Mouse (Mus musculus) liver, embryonic 15.5 days (tissue): ENCODE measurements around the gene Slc5a4b. TPM values are rescaled to one million over a fixed set of nuclear protein-coding genes. Genes with fewer than 3 reads are reported as not detected.
"Not testable (repeated sequence)": the region's sequence is repeated elsewhere in the genome, so short reads cannot be mapped to it uniquely, and the experiment has no call there.

Experiments
- ATAC-seq: fragments of 200-750 bp; cut with Nextera tagmentation; 2 replicates; pipeline ENCODE4 v1.8.0; 2017; ENCODE audit warnings: moderate number of reproducible peaks, mild to moderate bottlenecking, moderate library complexity; ENCODE audit not compliant: insufficient read depth
- H3K27ac ChIP-seq: fragments of 300-500 bp; sonication (generic); replicated peaks from 2 replicates; pipeline ENCODE4 v1.5.1; 2015; ENCODE audit warnings: mild to moderate bottlenecking, inconsistent platforms
- H3K27me3 ChIP-seq: fragments of 300-500 bp; sonication (generic); 2 replicates; pipeline ENCODE4 v1.6.1; 2015; ENCODE audit warnings: mild to moderate bottlenecking, inconsistent platforms
- H3K36me3 ChIP-seq: fragments of 300-500 bp; sonication (generic); replicated peaks from 2 replicates; pipeline ENCODE4 v1.6.1; 2015; ENCODE audit warnings: moderate library complexity, mild to moderate bottlenecking, inconsistent platforms
- H3K4me1 ChIP-seq: fragments of 300-500 bp; sonication (generic); replicated peaks from 2 replicates; pipeline ENCODE4 v1.6.1; 2015; ENCODE audit warnings: inconsistent platforms
- H3K4me2 ChIP-seq: fragments of 300-500 bp; sonication (generic); 2 replicates; pipeline ENCODE4 v1.6.1; 2015; ENCODE audit warnings: moderate library complexity, mild to moderate bottlenecking, inconsistent platforms
- H3K4me3 ChIP-seq: fragments of 300-500 bp; sonication (generic); replicated peaks from 2 replicates; pipeline ENCODE4 v1.5.1; 2015; ENCODE audit warnings: mild to moderate bottlenecking, inconsistent platforms
- H3K9ac ChIP-seq: fragments of 300-500 bp; sonication (generic); 2 replicates; pipeline ENCODE4 v1.6.1; 2015; ENCODE audit warnings: moderate library complexity, mild to moderate bottlenecking, inconsistent platforms
- H3K9me3 ChIP-seq: fragments of 300-500 bp; sonication (generic); replicated peaks from 2 replicates; pipeline ENCODE4 v1.6.1; 2016; ENCODE audit warnings: inconsistent platforms
- WGBS: fragments of 180-500 bp; shearing (Covaris S2); methylation state at CpG from one replicate; pipeline ENCODE4 v1.1.7; 2015; ENCODE audit warnings: mixed read lengths; ENCODE audit not compliant: insufficient replicate concordance; 5-methylcytosine and 5-hydroxymethylcytosine counted together
- polyA plus RNA-seq: library from polyadenylated mRNA; unstranded; fragments of >200 nt; fragmentation: Nextera tagmentation; extraction: Ambion mirVana; gene quantifications from 2 replicates; pipeline ENCODE4 v1.2.1, GENCODE M21; 2015

Slc5a4b gene
- polyA plus RNA-seq, 1 experiment from 2014 or later, result 0.20 TPM

- H3K4me2 ChIP-seq, result no peak overlapping the region
- no peaks in the 10 kb centered on the region for H3K9me3 ChIP-seq
- no peaks in the 10 kb centered on the region for H3K4me1 ChIP-seq
- 51% methylated on average over 9 of the region's 9 CpGs for WGBS
- ATAC-seq, result no peak
- H3K9ac ChIP-seq, result no peak overlapping the region
- no peak overlapping the region for H3K4me3 ChIP-seq
- no peaks in the 10 kb centered on the region for H3K36me3 ChIP-seq
- H3K27me3 ChIP-seq, result no peaks in the 10 kb centered on the region
- H3K27ac ChIP-seq, result no peak overlapping the region
These were observed 13.4 kb downstream of the Slc5a4b start for GRCm38 (mm10) chr10:76097368-76097767.

GRCm38 (mm10) chr10:76096580-76096979 lies 14.2 kb downstream of the Slc5a4b start:
- no peak overlapping the region for H3K4me3 ChIP-seq
- no peak overlapping the region for H3K4me2 ChIP-seq
- ATAC-seq, result no peak
- no peaks in the 10 kb centered on the region for H3K4me1 ChIP-seq
- H3K9me3 ChIP-seq, result no peaks in the 10 kb centered on the region
- no peak overlapping the region for H3K9ac ChIP-seq
- WGBS, result 60% methylated on average over 8 of the region's 8 CpGs
- H3K27ac ChIP-seq, result no peak overlapping the region
- H3K27me3 ChIP-seq, result no peaks in the 10 kb centered on the region
- no peaks in the 10 kb centered on the region for H3K36me3 ChIP-seq

- not testable (repeated sequence) for H3K27me3 ChIP-seq, H3K9ac ChIP-seq, H3K36me3 ChIP-seq, H3K4me1 ChIP-seq, H3K27ac ChIP-seq, ATAC-seq, H3K4me3 ChIP-seq, H3K9me3 ChIP-seq, H3K4me2 ChIP-seq
- 69% methylated on average over 2 of the region's 2 CpGs for WGBS
These were observed 33.8 kb downstream of the Slc5a4b start for GRCm38 (mm10) chr10:76077008-76077407.

GRCm38 (mm10) chr10:76072080-76072479 lies 38.7 kb downstream of the Slc5a4b start:
- H3K36me3 ChIP-seq, ATAC-seq, H3K9ac ChIP-seq, H3K4me3 ChIP-seq, H3K4me1 ChIP-seq, H3K4me2 ChIP-seq, H3K27ac ChIP-seq, H3K9me3 ChIP-seq, H3K27me3 ChIP-seq: not testable (repeated sequence)
- 74% methylated on average over 5 of the region's 5 CpGs for WGBS

DNA sequence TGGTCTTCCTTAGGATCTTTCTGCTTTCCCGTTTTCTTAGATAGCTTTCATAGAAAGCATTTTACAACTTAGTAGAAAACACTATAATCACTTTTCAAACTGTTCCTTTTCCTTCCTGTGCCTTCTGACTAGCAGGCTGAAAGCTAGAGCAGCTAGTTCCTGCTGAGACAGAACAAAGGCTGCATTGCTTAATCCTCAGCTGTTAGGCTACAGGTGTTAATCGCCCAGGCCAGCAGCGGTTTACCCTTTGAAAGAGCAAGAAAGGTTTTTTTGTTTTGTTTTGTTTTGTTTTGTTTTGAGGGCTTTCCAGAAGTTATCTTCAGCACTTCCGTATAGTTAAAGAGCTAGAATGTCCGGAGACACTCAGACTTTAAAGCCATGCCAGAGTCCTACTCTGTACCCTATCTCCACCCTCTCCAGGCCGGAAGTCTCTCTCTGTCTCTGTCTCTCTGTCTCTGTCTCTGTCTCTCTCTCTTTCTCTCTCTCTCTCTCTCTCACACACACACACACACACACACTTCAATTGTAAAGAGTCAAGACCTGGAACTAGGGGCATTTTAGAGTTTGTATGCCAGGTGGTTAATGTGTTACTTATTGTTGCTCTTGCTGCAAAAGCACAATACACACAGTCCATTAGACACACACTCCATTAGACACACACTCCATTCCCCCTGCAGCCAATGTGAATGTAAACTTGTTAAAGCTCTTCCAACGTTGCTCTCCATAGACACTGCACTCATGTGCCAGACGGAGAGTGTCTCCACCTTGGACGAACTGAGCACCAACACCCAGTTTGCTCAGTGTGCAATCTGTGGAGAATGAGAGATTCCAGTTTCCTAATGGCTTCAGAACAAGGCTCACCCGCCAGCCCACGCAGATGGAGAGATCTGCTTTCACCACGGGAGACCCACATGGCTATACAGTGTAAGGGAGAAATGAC lies 42.8 kb downstream of the Slc5a4b start:
- ATAC-seq, result peak; percentile 62
- Histone ChIP-seq H3K4me1 (no peaks in the 10 kb centered on the region), H3K27ac (peak overlapping the region; percentile 57; the same call in 1 of the 2 replicates), H3K27me3 (no peaks in the 10 kb centered on the region), H3K9ac (no peak overlapping the region), H3K36me3 (no peaks in the 10 kb centered on the region), H3K4me3 (no peak overlapping the region), H3K4me2 (peak overlapping the region; percentile 0; the same call in 1 of the 2 replicates), H3K9me3 (no peaks in the 10 kb centered on the region)
- WGBS, result 31% methylated on average over 12 of the region's 12 CpGs

- no peak overlapping the region for H3K27ac ChIP-seq
- H3K4me2 ChIP-seq, result no peak overlapping the region
- H3K27me3 ChIP-seq, result no peaks in the 10 kb centered on the region
- H3K9ac ChIP-seq, result no peak overlapping the region
- H3K4me1 ChIP-seq, result no peaks in the 10 kb centered on the region
- H3K9me3 ChIP-seq, result no peaks in the 10 kb centered on the region
- H3K36me3 ChIP-seq, result no peaks in the 10 kb centered on the region
- no peak overlapping the region for H3K4me3 ChIP-seq
- WGBS, result 75% methylated on average over 5 of the region's 5 CpGs
- no peak for ATAC-seq
These were observed 48.3 kb downstream of the Slc5a4b start for GRCm38 (mm10) chr10:76062439-76062838.

GRCm38 (mm10) chr10:76051860-76052259 lies 58.9 kb downstream of the Slc5a4b start:
- Histone ChIP-seq H3K27me3 (no peaks in the 10 kb centered on the region), H3K4me2 (no peak overlapping the region), H3K27ac (no peak overlapping the region), H3K9me3 (no peaks in the 10 kb centered on the region), H3K9ac (no peak overlapping the region), H3K36me3 (no peaks in the 10 kb centered on the region), H3K4me3 (no peak overlapping the region), H3K4me1 (no peaks in the 10 kb centered on the region)
- 69% methylated on average over 11 of the region's 11 CpGs for WGBS
- ATAC-seq, result no peak

- Histone ChIP-seq H3K36me3 (no peaks in the 10 kb centered on the region), H3K9me3 (no peaks in the 10 kb centered on the region), H3K27ac (no peak overlapping the region), H3K27me3 (no peaks in the 10 kb centered on the region), H3K4me1 (0 out of 2 replicates have a peak, but pooled peaks cover 3% of the 10 kb centered on the region), H3K4me2 (no peak overlapping the region), H3K4me3 (no peak overlapping the region), H3K9ac (no peak overlapping the region)
- WGBS, result 46% methylated on average over 6 of the region's 6 CpGs
- no peak for ATAC-seq
These were observed 61.8 kb downstream of the Slc5a4b start for GRCm38 (mm10) chr10:76048967-76049366.

DNA sequence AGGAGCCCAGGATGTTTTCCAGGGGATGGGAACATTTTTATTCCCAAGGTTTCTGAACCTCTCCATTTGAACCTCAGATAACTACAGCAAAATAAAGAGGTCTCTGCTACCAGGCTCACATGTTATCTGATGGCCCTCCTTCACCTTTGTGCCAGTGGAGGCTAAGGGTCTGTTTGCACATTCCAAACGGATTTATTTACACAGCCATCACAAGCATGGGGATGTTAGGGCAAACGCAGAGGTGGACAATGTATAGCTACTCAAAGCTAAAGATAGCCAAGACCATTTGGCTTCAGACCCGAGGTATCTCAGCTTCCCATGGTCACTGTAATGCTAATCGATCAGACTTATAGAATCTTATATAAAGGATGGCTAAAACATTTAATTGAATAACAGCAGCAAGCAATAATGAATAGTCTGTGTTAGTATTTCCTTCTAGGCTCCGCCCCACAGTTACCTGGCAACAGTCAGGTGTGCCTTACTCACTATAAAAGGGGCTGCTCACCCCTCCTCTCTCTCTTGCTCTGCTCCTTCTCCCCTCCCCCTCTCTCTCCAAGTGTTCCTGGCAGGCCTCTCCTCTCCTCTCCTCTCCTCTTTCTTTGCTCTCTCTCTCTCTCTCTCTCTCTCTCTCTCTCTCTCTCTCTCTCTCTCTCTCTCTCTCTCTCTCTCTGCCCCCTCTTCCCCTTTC lies 63.4 kb downstream of the Slc5a4b start:
- Histone ChIP-seq H3K27ac (peak overlapping the region; percentile 77), H3K4me3 (no peak overlapping the region), H3K9me3 (no peaks in the 10 kb centered on the region), H3K9ac (no peak overlapping the region), H3K4me2 (no peak overlapping the region; the same call in 1 of the 2 replicates), H3K27me3 (no peaks in the 10 kb centered on the region), H3K4me1 (0 out of 2 replicates have a peak, but pooled peaks cover 3% of the 10 kb centered on the region), H3K36me3 (peaks cover 10% of the 10 kb centered on the region; the same call in 1 of the 2 replicates)
- WGBS, result 30% methylated on average over 5 of the region's 5 CpGs
- ATAC-seq, result peak; percentile 77

GRCm38 (mm10) chr10:76046754-76047153 lies 64.0 kb downstream of the Slc5a4b start:
- Histone ChIP-seq H3K9ac (no peak overlapping the region), H3K4me2 (no peak overlapping the region; the same call in 1 of the 2 replicates), H3K36me3 (peaks cover 10% of the 10 kb centered on the region; the same call in 1 of the 2 replicates), H3K9me3 (no peaks in the 10 kb centered on the region), H3K27me3 (no peaks in the 10 kb centered on the region), H3K4me1 (0 out of 2 replicates have a peak, but pooled peaks cover 3% of the 10 kb centered on the region), H3K4me3 (no peak overlapping the region), H3K27ac (peak overlapping the region; percentile 77)
- peak; percentile 55; the same call in 1 of the 2 replicates for ATAC-seq
- 7% methylated on average over 1 of the region's 1 CpGs for WGBS

DNA sequence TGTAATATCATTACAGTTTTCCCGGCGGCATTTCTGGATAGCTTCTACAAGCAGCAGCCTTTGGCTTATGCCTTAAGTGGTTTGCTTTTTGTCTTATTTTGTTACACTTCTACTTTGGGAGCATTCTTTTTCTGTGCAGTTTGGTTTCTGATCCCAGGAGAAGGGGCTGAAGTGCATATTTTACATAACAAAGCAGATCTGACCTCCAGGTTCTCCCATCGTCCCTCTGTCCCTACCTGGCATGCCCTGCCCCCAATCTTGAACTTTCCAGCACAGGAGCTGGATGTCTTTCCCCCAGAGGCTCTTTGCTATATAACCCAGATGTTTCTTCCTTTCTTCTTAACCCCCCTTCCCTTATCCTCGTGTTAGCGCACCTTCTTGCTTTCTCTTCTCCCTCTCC lies 65.4 kb downstream of the Slc5a4b start:
- Histone ChIP-seq H3K9me3 (no peaks in the 10 kb centered on the region), H3K4me2 (no peak overlapping the region), H3K4me1 (peaks cover 3% of the 10 kb centered on the region; the same call in 1 of the 2 replicates), H3K4me3 (no peak overlapping the region), H3K27ac (peak overlapping the region; percentile 48; the same call in 1 of the 2 replicates), H3K9ac (no peak overlapping the region), H3K36me3 (peaks cover 23% of the 10 kb centered on the region), H3K27me3 (no peaks in the 10 kb centered on the region)
- no peak for ATAC-seq
- WGBS, result 39% methylated on average over 5 of the region's 5 CpGs
